16 mouse cellular contexts compared by ENCODE assay signal in genomic region chr16:33990712-33991111, GRCm38 (mm10).
"Had no signal": no experiment of that assay in that cellular context is flagged by ENCODE, and none has a peak within 500 bp of the region (broad histone marks: within the 10 kb centered on the region; RNA-seq: fewer than 3 reads in every experiment).

No protein-coding gene starts in this region.

- ATAC-seq: midbrain, embryonic 13.5 days had no signal

- H3K27me3 ChIP-seq: limb, embryonic 12.5 days; midbrain, embryonic 13.5 days; neural tube, embryonic 15.5 days had no signal

- H3K9ac ChIP-seq: limb, embryonic 12.5 days; liver, embryonic 14.5 days; midbrain, embryonic 13.5 days; neural tube, embryonic 15.5 days had no signal

- H3K9me3 ChIP-seq: limb, embryonic 12.5 days; midbrain, embryonic 13.5 days; neural tube, embryonic 15.5 days had no signal

- H3K4me3 ChIP-seq: limb, embryonic 12.5 days; midbrain, embryonic 13.5 days; myocyte; neural tube, embryonic 15.5 days had no signal

- DNase-seq: kidney, adult 8-10 months; kidney, postnatal 25 days; layer of hippocampus, adult 9-11 months; layer of hippocampus, postnatal 36 days; liver; lung, adult 18-20 months; lung, postnatal 36 days; right cerebral cortex, adult 18-20 months; right cerebral cortex, postnatal 25 days; thymus, adult 18-20 months; thymus, postnatal 14 days had no signal

- H3K4me2 ChIP-seq: limb, embryonic 12.5 days; midbrain, embryonic 13.5 days; neural tube, embryonic 15.5 days had no signal

- H3K27ac ChIP-seq: limb, embryonic 12.5 days; liver, embryonic 14.5 days; midbrain, embryonic 13.5 days; neural tube, embryonic 15.5 days had no signal

- H3K4me1 ChIP-seq: neural tube, embryonic 15.5 days had no signal

- H3K36me3 ChIP-seq: limb, embryonic 12.5 days had no signal
